Mouse (Mus musculus) adrenal gland, adult 18-20 months (tissue): ENCODE data around the gene Retnlg. TPM values are rescaled to one million over a fixed set of nuclear protein-coding genes. Genes with fewer than 3 reads are reported as not detected.
"Not testable (repeated sequence)": the region's sequence is repeated elsewhere in the genome, so short reads cannot be mapped to it uniquely, and the experiment has no call there.

Source experiments
- DNase-seq, 2 experiments: peaks; one replicate each; pipeline ENCODE4 v3.0.0; 2021 to 2022; ENCODE audit warnings: low spot score in 2 of 2
- long read RNA-seq, 2 experiments: library from polyadenylated mRNA; stranded (forward); transcript quantifications; one replicate each; pipeline ENCODE4 v2.0.0; 2021
- total RNA-seq, 2 experiments: library from RNA; stranded (reverse); gene quantifications; 1 replicate in 1 of 2; 2 replicates in 1 of 2; pipeline ENCODE4 v1.2.3; 2021

Gene Retnlg
- total RNA-seq, result not detected
- long read RNA-seq, experiment 1, result 0 reads
- long read RNA-seq, experiment 2, result 0 reads

DNA sequence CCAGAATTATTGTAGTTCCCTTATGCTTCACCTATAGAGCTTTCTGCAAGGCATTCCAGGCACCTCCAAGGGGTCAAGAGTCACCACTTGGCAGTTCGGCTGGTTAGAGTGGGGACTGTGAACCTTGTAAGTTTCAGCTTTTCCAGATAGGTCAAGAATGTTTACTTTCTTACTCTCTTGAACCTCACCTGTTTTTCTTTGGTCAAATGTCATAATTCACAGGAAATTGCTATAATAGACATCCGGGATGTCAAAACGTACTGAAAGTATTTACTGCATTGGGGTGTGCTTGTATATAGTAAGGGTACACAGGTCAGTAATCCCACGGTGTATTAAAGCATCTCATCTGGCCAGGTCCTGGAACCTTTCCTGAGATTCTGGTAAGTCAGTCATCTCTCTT lies at the start of gene Retnlg:
Retnlg (plus strand) TSS at position 301 of the 400 bp plus-strand sequence.
- no peak for DNase-seq

DNA sequence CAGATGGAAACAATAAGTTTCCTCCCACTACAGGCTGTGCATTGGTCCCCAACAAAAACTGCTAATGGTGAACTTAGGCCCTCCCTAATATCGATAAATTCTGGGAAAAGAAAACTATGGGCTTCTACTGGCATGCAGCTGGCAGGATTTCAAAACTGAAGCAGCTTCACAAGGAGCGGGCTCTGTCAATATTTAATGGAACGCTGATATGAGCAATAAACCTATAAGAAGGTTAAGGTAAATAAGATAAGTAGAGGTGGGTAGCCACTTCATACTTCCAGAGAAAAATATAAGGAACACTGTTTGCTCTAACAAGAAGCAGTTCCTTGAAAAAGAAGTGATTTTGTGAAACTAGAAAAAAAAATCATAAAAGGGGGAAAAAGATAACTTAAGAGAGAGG lies 45.9 kb upstream of the Retnlg start:
- DNase-seq, result no peak

DNA sequence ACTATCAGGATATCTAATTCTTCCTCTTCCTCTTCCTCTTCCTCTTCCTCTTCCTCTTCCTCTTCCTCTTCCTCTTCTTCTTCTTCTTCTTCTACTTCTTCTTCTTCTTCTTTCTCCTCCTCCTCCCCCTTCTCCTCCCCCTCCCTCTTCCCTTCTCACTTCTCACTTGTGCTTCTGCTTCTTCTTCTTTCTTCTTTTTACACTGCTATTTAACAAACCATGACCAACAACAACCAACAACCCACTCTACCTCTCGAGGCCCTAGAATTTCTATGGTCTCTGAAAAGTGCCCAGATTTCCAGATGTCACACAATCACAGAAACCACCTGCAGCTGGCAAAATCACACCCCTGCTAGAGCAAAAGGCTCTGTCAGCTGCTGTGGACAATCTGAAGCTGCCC lies 44.8 kb upstream of the Retnlg start:
- DNase-seq, result no peak

DNA sequence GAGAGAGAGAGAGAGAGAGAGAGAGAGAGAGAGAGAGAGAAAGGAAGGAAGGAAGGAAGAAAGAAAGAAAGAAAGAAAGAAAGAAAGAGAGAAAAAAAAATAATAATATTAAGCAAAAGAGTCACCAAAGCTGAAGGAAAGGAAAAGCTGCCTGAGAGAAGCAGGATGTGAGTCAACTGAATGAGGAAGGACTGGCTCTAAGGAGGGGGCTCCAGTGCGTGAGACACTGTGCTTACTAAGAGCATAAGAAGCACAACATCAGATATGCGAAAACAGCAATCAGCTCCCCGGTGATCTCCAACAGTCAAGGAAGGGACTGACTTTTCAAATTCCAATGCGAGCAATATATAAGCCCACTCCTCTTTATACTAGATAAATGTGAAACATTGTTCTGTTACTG lies 43.4 kb upstream of the Retnlg start:
- no peak for DNase-seq

DNA sequence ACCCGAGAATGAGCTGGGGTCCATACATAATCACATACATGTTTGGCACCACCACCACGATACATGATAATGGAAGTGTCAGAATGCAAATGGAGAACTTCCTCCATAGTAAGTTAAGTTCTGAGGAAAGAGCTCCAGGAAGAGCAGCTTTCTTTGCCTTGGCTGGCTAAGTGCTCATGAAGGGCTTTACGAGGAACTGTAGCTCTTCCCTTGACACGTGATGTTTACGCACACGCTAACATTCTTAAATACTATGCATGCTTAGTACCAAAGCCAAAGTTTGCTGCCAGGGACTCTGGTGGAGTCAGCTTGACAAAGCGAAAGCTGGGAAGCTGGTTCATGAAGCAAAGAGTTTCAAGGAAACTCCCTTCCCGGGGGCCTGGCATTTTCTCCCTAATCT lies 40.4 kb upstream of the Retnlg start:
- no peak for DNase-seq

DNA sequence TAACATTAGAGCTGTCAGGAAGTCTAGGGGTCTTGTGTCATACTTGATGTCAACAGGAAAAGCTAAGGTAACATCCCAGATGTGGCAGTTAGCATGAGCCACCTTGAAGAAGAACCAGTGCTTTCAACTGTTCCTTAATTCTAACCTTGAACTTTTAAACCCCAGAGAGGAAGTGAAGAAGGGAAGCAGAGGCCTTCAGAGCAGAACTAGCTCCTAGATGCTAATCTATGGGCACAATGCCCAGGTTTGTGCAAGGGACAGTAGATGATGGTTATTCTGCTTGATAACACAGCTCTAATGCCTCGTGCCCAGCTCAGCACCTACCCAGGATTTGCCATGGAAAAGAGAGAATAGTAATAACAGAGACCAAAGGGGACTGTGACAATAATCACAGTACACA lies 38.8 kb upstream of the Retnlg start:
- DNase-seq, result not testable (repeated sequence)

DNA sequence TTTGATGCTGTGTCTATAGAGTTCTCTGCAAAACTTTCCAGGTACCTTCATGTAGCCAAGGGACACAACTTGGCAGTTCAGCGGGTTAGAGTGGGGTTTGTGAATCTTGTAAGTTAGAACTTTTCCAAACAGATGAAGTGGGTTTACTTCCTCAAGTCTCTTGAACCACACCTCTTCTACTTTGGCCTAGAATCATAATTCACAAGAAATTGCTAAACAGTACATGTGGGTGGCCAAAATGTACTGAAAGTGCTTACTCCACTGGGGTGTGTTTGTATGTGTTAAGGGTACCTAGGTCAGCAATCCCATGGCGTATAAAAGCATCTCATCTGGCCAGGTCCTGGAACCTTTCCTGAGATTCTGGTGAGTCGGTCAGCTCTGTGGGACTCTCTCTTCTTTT lies 30.2 kb upstream of the Retnlg start, which contains the start of gene Retnla:
Retnla (plus strand) TSS at position 286 of the 400 bp plus-strand sequence.
- DNase-seq, result no peak

DNA sequence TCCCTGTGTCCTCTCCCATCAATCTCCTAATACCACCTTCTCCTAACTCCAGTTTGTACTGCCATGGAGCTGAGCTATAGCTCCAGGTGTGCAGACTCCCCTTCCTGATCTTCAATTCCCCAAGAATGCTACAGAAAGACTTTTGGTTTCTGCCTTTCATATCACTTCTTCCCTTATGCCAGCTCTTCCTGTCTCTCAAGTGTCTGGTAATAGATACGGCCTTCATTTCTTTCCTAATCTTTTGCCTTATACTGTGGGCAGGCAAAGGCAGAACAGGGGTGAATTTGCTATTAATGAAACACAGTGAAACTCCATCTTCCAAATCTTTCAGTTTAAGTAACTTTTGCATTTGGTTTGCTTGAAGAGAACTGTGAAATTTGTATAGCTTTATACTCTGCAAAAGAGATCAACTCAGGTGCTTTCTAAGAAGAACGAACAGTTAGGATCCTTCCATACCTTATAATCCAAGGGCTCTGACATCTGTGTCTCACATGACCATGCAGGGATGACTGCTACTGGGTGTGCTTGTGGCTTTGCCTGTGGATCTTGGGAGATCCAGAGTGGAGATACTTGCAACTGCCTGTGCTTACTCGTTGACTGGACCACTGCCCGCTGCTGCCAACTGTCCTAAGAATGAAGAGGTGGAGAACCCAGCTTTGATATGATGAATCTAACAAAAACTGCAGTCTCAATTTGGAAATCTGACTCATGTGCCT lies 28.6 kb upstream of the Retnlg start:
- DNase-seq, result no peak

DNA sequence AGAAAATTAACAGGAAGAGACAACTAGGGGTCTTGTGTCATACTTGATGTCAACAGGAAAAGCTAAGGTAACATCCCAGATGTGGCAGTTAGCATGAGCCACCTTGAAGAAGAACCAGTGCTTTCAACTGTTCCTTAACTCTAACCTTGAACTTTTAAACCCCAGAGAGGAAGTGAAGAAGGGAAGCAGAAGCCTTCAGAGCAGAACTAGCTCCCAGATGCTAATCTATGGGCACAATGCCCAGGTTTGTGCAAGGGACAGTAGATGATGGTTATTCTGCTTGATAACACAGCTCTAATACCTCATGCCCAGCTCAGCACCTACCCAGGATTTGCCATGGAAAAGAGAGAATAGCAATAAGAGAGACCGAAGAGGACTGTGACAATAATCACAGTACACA lies 7.4 kb upstream of the Retnlg start:
- DNase-seq, result not testable (repeated sequence)

DNA sequence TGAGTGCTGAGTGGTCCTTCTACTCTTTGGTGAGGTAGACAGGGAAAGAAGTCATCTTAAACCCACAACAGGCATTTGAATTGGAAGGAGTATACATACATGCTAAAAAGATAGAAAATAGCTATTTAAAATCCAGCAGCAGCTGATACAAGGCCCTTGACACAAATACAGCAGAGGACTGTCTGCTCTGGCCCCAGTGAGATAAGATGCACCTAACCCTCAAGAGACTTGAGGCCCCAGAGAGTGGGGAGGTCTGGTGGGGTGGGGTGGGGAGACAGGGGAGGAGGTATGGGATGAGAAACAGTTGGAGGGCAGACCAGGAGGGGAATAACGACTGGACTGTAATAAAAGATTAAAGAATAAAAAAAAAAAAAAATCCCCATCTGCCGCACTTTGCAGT lies 4.7 kb upstream of the Retnlg start:
- DNase-seq, result no peak

DNA sequence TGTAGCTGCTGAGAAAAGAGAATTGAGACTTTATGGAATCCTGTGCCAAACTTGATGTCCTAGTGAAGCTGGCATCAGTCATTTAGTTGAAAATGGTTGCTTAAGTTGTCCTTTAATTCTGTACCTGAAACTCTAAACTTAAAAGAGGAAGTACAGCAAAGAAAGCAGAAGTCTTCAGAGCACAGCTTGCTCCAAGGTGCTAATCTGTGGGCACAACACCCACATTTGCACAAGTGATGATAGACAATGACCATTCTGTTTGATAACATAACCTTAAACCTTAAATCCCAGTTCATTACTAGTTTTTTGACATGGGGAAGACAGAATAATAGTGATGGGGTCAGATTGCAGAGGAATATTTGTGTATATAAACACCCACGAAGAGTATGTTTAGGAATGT lies 3.8 kb upstream of the Retnlg start:
- DNase-seq, result no peak

DNA sequence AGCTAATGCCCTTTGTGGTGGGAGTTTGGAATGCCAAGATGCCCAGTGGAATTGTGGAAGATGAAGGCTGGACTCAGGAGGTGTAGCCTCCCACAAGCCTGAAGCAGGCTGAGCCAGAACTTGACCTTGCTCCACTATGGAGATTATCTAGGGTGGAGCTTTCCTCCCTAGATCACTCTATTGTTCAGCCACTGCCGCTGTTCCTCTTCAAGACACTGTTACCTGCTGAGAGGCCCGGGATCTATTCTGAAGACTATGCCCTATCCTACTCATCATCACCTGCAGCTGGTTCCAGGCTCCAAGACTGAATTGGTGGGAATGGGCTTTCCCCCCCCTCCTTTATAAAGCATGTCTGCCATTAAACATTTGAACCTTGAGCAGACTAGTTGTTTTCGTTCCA lies 2.8 kb upstream of the Retnlg start:
- no peak for DNase-seq

DNA sequence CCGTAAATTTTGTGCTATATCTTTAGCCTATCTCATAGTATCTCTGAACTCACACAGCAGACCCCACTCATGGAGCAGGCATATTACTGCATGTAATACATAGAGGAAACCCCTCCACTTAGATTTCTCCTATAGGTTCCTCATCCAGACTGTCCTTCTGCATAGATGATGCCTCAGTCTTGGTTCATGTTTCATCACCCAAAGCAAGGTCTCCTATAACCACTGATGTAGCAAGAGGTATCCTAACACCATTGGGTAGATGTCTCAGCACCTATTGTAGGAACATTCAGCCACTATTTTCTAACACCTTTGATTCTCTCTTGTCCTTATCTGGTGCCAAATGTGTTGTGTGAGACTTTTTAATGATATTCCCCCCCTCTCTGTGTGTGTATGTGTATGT lies 667 bp upstream of the Retnlg start:
- DNase-seq, result no peak

DNA sequence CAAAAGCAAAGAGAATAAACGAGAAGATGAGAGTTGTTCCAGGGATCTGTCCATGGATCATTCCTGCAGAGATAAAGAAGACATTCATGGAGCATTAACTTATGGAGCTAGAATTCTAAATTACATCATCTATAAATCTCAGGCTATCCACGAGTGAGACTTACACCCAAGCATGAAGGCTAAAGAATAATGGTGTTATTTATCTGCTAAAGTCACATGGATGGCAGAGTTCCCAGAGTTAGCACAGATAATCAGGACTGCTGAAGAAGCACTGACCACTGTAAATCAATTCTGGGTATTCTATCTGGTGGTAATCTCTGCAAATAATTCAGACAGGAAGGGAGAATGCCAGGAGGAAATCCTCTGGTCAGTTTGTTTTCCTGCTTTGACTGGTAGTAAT lies 18.3 kb downstream of the Retnlg start:
- no peak for DNase-seq

DNA sequence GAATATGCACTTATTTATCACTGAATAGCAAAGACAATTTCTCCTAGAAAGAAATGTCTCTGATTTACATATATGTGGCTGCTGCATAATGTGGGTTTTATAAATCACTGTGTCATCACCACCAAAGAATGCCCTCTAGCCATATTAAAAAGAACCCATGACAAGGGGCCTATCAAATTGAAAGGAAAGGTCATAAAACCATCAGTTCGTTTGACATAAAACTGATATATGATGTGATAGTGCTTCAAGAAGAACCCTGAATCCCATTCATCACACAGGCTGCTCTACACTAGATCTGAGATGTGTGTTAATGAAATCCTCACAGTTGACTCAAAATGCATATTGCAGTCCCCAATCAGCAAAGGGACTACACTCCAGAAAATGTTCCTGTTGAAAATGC lies 27.4 kb downstream of the Retnlg start:
- DNase-seq, result no peak

DNA sequence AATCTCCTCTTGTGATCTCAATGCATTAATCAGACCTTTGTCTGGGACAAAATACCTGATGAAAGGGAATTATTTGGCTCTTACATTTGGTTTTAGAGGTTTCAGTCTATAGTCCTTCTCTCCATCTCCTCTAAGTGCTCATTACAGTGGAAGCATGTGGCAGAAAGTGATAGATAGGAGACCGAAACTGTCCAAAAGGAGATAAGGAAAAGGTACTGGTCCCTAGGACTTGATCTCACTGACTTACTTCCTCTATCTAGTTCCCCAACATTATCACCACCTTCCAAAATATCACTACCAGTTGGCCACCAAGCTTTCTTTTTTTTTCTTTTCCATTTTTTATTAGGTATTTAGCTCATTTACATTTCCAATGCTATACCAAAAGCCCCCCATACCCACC lies 38.8 kb downstream of the Retnlg start:
- DNase-seq, result no peak

DNA sequence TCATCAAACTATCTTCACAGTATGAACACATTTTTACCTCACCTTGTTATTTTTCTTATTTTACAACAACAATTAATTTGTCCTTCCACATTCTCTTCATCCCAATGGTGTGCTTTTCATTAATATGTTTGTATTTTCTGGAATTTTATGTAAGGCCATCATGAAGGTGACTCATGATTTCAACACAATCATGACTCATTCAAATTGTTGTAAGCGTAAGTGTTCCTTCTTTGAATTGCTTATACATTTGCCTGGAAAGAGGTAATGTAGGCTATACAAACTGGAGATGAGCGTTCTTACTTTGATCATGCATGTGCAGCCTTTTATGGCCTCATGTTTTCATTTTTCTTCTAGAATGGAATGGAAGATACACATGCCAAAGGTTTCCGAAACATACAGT lies 40.8 kb downstream of the Retnlg start:
- no peak for DNase-seq

DNA sequence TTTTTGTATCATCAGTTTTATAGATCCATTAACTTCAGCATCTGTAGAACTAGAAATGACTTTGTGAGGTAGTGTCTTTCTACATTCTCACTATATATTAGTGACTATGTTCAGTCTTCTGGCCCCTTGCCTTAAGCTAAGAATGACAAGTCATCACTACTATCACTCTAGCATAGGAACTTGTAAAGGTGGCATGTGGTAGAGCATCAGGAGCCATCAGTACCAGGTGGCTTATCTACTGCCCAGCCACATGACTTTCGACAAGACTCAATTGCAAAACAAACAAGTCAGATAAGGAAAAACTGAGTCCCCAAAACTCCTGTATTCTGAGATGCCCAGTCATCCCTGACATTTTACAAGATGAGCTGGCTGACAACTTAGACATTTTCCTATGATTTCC lies 51.3 kb downstream of the Retnlg start:
- no peak for DNase-seq

Other genes starting within 250 kb of the Retnlg start
- gene Trat1, start 100.6 kb upstream of the Retnlg start, total RNA-seq, result not detected
- not detected for gene Retnlb, start 55.8 kb upstream of the Retnlg start, total RNA-seq
- gene Retnla, start 30.1 kb upstream of the Retnlg start, total RNA-seq, result 10 to 100 TPM in 1 of 2 experiments, 1 to 10 TPM in 1; 6.0 to 48.5 TPM
- gene Dzip3, start 121.5 kb downstream of the Retnlg start, total RNA-seq, result 10 to 100 TPM; 13.6 to 14.1 TPM
- gene Cip2a, start 121.6 kb downstream of the Retnlg start, total RNA-seq, result 1 to 10 TPM; 1.2 to 1.3 TPM
- gene Myh15, start 184.9 kb downstream of the Retnlg start, total RNA-seq, result not detected